Mouse (Mus musculus) mouse trophoblast stem cell (cell line): ENCODE measurements around the gene Zfand3.

Experiments
- in situ Hi-C, 2 experiments: fragments of 300-500 bp; cut with MseI, MboI; formaldehyde crosslinking; loops; 2 replicates in 1 of 2; 3 replicates in 1 of 2; pipeline ENCODE4 v1.15.1; 2025

The Zfand3 gene

DNA sequence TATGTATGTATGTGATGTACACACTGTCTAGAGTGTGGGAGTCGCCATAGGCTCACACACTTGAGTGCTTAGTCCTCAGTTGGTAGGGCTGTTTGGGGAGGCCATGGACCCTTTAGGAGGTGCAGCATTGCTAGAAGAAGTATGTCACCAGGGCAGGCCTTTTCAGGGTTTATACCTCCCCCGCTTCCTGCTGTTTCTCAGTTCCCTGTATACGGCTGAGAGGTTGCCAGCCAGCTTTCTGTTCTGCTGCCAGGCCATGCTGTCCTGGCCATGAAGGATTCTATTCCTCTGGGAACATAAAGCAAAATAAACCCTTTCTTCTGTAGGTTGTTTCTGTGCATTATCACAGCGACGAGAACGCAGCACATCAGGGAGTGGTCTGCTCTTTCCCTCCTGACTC lies 255.4 kb downstream of the Zfand3 start:
- in situ Hi-C loops, result no loop called here
